Mouse (Mus musculus) stomach, postnatal 0 days (tissue): ENCODE measurements at regions not wholly inside any gene's neighbourhood (a gene's known extent, or its start where the extent isn't known, plus 50 kb on each side); places are given as distances from the start of the nearest gene placed in this dataset.

Source experiments
- CTCF ChIP-seq: IDR thresholded peaks from 2 replicates; pipeline ENCODE4 v1.5.1; 2016; ENCODE audit warnings: antibody characterized with exemption, low read depth, mild to moderate bottlenecking, moderate library complexity
- EP300 ChIP-seq: optimal IDR thresholded peaks from 2 replicates; pipeline ENCODE3; 2016; ENCODE audit warnings: antibody characterized with exemption

DNA sequence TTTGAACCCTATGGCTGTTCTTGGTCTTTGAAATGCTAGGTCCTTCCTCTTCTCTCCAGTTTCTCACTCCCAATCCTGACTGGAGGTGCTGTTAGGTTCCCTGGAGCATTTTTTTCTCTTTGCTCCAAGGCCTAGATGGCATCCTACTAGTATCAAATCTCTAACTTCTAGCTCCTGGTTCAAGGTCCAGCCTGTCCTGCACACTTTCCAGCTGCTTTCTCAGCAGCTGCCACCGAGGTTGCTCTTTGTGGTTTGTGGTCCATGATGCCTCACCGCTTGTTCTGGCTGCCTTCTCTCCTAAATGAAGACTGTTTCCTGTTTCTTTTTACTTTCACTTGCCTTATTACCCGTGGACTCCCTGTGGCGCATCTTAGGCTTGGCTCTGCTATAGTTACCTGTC lies 66.4 kb downstream of the 4930564D02Rik start:
- no peak for TF ChIP-seq CTCF
- TF ChIP-seq EP300, result no peak
